Mouse (Mus musculus) CD4-positive, CD25-positive, alpha-beta regulatory T cell, adult 2 months (primary cell): ENCODE measurements around the gene Stx16.

ENCODE experiments used
- DNase-seq: peaks from one replicate; pipeline ENCODE4 v3.0.0-alpha.2; 2012; ENCODE audit warnings: low read depth, low spot score

Gene Stx16

DNA sequence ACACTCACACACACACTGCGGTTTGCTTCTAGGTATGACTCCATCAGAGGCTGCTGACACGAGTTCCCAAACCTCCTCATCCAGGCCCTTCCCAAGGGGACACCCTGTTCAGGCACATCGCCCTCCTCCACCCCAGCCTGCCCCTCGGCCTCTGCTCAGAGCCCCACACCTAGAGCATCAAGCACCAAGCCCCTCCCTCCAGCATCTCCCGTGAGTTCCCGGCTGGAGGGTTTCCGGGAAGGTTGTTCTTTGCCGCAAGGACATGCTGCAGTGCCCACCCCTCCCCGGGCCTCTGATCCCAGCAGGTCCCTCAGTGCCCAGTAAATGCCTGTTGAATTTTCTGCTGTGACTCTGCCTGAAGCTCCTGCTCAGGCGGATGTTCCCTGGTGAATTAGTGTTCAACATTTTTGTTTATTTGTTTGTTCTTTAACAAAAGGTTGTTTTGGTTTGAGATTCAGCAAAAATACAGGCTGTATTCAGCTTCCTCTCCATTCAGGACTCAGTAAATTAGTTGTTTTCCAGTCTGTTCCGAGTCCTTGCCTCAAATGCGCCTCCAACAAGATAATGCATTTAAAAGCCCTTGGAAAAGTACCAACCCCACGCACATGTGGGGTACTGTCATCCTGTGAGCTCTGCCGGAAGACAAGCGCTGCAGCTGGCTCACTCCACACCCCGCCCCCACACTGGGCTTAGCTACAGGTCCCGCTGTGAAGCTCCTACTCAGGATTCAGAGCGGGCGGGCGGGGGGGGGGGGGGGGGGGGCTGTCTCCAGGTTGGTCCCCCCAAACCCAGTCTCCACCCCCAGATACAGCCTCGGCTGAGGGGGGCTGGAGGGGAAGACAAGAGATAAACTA lies 50.6 kb downstream of the Stx16 start:
- DNase-seq = peak; percentile 45

DNA sequence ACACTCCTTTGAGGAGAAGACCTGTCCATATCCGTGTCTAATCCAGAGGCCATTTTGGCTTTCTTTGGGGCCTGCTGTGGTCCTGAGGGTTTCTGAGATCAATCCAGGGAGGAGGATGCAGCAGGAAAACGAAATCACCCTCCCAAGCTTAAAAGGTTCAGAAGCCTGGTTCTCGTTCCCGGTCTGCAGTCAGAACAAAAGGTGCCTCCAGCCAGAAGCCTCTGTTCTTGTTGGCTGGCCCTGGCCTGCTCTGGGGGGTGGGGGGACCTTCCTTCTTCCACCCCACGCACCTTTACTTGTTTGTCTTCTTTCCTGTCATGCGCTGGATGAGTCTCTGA lies 51.2 kb downstream of the Stx16 start:
- no peak for DNase-seq

DNA sequence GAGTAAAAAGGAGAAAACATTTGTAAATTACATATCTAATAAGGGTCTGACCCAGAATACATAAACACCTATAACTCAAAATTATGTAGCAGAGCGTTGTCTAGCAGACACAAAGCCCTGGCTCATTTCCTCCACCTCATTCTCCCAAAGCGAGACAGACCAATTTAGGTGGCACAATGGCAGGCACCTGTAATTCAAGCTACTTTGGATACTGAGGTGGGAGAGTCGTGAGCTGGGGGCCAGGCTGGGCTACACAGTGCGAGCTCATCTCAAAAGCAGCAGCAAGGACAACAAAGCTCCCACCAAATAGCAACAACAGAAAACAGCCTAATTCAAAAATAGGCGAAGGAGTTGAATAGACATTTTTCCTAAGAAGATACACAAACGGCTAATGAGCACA lies 52.8 kb downstream of the Stx16 start:
- DNase-seq = no peak

DNA sequence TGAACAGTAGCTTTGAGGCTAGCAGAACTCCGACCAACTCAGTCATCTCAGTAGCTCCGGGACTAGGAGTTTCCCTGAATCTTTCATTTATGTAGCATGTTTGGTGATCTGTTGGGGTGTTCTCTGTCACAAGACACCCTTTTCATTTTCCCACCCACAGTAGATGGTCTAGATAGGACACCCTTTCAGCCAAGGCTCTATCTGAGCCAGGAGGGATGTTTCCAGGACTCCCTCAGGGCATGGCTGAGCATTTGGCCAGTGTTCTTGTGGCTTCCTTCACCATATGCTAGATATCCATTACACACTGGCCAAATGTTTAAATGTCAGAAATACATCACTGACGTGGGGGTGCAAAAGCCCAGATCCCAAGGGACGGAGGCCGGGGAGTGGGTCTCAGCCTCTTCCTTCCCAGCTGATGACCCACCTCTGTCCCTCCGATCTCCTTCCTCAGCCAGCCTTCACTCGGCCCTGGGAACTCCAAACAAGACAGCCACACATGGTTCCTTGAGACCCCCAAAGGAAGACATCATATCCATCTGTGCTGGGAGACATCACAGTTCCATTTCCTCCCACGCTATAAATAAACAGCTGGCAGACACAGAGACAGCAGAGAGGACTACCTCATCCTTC lies 54.5 kb downstream of the Stx16 start:
- no peak for DNase-seq

DNA sequence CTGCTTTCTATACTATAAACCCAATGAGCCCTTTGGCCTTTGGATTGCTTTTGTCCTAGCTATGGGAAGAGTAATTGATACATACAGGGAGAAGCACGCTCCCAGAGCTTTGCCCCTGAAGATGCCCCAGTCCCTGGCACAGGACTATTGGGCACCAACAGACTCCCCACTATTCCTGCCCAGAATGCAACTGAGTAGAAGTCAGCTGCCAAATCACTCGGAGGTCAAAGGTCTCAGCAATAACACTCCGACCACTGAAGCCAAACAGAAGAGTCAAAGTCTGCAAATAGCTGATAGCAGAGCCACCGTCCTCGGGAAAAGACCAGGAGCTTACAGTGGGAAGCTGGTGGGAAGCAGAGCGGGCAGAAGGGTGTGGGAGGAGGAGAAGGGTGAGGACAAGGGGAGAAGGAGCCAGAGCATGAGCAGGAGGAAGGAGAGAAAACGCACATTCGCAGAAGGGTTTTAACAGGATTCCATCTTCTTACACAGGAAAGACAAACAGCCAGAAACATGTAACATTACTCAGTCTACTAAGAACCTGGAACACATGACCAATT lies 56.4 kb downstream of the Stx16 start:
- DNase-seq = no peak
